Mouse (Mus musculus): Measurements from ENCODE around the gene Tm6sf1. TPM values are rescaled to one million over a fixed set of nuclear protein-coding genes. Genes with fewer than 3 reads are reported as not detected.

The Tm6sf1 gene
- total RNA-seq, 2 experiments from 2014 or later = 31.8 to 33.5 TPM

Other genes with a start within 250 kb of the Tm6sf1 start
- 10 to 100 TPM; 68.1 to 71.6 TPM for gene Homer2, start 151.5 kb upstream of the Tm6sf1 start, total RNA-seq (2021)
- 10 to 100 TPM; 67.2 to 71.9 TPM for gene Ramac, start 96.1 kb upstream of the Tm6sf1 start, total RNA-seq (2021)
- 10 to 100 TPM; 29.1 to 33.5 TPM for gene 3110040N11Rik, start 69.5 kb upstream of the Tm6sf1 start, total RNA-seq (2021)
- gene Btbd1, start 29.6 kb upstream of the Tm6sf1 start, total RNA-seq (2021) = 100 to 1,000 TPM; 135 to 138 TPM
- not detected for gene Gm10160, start 3.2 kb upstream of the Tm6sf1 start, total RNA-seq (2021)
- 10 to 100 TPM; 85.7 to 89.1 TPM for gene Hdgfl3, start 75.5 kb downstream of the Tm6sf1 start, total RNA-seq (2021)
- gene Bnc1, start 133.3 kb downstream of the Tm6sf1 start, total RNA-seq (2021) = not detected

Measured in left cerebral cortex, postnatal 10 days (tissue).